Mouse (Mus musculus): Measurements from ENCODE around the gene Shld1.
A peak's percentile ranks its signal among the peaks of the same experiment; 100 is the strongest.

Shld1 gene

DNA sequence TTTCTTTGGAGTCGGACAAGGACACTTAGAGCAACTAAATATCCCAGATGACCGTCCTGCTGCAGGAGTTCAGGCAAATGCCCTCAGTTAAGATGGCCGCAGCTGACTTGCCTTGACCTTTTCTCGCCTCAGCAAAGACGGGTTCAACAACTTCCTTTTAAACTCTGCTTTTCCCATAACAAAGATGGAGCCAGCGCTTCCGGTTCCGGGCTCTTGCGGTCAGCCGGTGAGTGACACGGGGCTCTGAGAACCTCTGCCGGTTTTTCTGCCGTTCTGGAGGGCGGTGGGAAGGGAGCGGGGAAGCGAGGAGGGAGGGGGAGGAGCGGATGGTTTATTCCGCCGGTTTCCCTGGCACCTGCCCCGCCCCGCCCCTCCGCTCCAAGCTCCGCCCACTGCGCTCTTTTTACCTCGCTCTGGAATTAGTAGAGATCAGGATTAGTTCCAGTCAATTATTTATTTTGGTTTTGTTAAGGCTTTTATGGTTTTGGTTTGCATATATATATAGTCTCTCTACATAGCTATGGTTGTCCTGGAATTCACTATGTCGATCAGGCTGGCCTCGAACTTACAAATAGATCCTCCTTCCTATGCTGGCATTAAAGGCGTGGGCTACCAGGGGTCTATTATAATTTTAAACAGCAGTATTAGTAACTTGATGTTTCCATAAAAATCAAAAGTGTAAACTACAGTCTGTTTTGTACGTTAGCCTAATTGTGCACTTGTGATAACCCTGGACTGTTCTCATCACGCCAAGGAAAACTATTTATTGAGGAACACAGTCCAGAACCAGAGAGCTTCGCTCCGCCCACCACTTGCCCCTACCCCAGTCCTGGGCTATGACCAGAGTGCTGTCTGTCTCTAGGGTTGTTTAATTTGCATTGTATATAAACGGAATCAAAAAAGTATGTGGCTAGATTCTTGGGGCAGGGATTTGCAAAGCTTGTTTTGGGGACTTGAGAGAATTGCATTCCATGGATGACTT lies at the start of gene Shld1:
Shld1 (plus strand) TSS at position 176 of the 982 bp plus-strand sequence.
- peak; percentile 94 to 97 for DNase-seq (ENCODE audit: inconsistent age in 2 of 2, low spot score in 1 of 2)

DNA sequence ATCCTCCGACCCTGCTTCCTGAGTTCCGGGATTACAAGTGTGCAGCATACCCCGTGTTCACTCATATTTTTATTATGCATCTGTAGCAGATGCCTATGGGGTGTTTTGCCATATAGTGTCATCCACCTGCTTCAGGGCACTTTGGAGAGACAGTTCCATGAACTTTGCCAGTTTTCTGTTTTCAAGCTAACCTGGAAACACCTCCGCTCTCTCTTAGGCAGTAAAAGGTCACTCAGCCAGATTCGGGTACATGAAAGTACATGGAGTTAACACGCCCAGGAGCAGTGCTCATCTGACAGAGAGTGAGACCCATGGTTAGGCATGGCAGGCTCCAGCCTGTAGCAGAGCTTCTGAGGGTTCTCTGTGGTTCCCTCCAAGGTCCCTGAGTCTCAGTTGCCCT lies 48.4 kb upstream of the Shld1 start:
- no peak for DNase-seq (ENCODE audit: inconsistent age in 2 of 2, low spot score in 1 of 2)

GRCm38 (mm10) chr2:132639337-132639736 lies 47.4 kb upstream of the Shld1 start:
- DNase-seq (ENCODE audit: inconsistent age in 2 of 2, low spot score in 1 of 2): no peak

- no peak for DNase-seq (ENCODE audit: inconsistent age in 2 of 2, low spot score in 1 of 2)
Measured at GRCm38 (mm10) chr2:132641196-132641595, 45.5 kb upstream of the Shld1 start.

GRCm38 (mm10) chr2:132643161-132643560 lies 43.6 kb upstream of the Shld1 start:
- DNase-seq (ENCODE audit: inconsistent age in 2 of 2, low spot score in 1 of 2): no peak

- no peak for DNase-seq (ENCODE audit: inconsistent age in 2 of 2, low spot score in 1 of 2)
Measured at GRCm38 (mm10) chr2:132646856-132647745, 39.6 kb upstream of the Shld1 start.

DNA sequence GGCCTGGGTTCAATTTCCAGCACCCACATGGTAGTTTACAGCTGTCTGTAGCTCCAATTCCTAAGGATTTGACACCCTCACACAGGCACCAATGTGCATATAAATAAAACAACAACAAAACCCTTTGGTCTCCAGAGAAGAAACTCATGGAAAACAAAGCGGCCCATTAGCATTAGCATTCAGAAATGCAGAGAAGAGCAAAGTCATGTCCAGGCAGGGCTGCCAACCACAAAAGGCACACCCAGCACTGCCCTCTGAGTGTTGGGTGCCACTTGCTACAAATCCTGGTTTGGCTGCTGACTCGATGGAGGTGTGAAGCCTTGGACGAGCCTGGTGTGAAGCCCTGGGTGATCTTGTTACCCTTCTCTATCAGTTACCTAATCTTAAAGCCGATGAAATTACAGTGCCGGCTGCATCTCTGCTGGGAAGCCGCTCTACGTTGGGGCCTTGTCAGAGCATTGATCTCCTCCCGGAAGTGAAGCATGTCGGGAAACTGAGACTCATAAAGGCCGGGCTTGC lies 37.3 kb upstream of the Shld1 start:
- DNase-seq (ENCODE audit: inconsistent age in 2 of 2, low spot score in 1 of 2): no peak

DNA sequence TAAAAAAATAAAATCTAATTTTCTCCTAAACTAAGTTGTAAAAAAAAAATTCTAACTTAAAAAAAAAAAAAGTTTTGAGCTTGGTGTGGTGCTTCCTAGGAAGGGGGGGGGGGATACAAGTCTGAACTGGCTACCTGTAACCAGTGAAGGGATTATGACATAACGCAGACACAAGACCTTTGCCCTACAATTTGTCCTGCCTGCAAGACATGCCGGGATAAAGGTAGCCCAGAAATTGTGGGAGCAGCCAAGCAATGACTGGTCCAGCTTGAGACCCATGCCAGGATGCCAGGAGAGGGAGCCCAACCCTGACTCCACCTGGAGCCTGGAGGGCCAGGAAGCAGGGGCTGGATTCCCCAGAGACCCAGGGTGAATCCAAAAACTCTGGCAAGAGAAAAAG lies 36.2 kb upstream of the Shld1 start:
- DNase-seq (ENCODE audit: inconsistent age in 2 of 2, low spot score in 1 of 2): no peak

DNA sequence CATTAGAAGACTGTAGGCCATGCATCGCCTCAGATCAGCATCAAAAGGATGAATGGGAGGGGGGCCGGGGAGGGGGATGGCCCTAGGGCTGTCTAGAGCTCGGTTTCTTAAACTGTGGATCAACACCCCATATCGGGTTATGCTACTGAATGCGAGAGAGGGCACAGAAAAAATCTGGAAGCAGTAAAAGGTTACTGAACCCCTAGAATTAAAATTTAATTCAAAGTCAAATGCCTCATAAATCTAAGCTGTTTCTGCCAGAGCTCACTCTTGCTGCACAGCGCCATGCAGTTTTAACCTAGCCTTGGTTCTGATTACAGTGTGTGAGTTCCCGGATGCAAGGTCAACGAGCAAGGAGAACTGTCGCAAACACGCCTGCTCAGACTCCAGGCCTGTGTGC lies 34.3 kb upstream of the Shld1 start:
- peak; percentile 60 to 85 for DNase-seq (ENCODE audit: inconsistent age in 2 of 2, low spot score in 1 of 2)

- no peak for DNase-seq (ENCODE audit: inconsistent age in 2 of 2, low spot score in 1 of 2)
Measured at GRCm38 (mm10) chr2:132654834-132655495, 31.8 kb upstream of the Shld1 start.

- DNase-seq (ENCODE audit: inconsistent age in 2 of 2, low spot score in 1 of 2): peak in 1 of 2 experiments; percentile 43
Measured at GRCm38 (mm10) chr2:132657186-132657585, 29.5 kb upstream of the Shld1 start.

- DNase-seq (ENCODE audit: inconsistent age in 2 of 2, low spot score in 1 of 2): peak in 1 of 2 experiments; percentile 54
Measured at GRCm38 (mm10) chr2:132658412-132659120, 28.2 kb upstream of the Shld1 start.

- DNase-seq (ENCODE audit: inconsistent age in 2 of 2, low spot score in 1 of 2): no peak
Measured at GRCm38 (mm10) chr2:132669091-132669490, 17.6 kb upstream of the Shld1 start.

DNA sequence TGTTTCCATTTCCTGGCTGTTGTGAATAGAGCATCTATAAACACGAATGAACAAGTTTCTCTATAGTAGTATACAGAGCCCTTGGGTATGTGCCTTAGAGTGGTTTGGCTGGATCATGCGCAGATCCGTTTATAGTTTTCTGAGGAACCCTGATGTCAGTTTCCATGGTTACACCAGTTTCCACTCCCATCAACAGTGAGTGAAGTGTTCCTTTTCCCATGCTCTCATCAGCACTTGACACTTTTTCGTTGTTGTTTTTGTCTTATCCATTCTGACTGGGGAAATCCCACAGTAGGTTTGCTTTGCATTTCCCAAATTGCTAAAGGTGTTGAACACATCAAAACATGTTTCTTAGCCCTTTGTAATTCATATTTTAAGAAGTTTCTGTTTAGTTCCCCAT lies 16.4 kb upstream of the Shld1 start:
- no peak for DNase-seq (ENCODE audit: inconsistent age in 2 of 2, low spot score in 1 of 2)

GRCm38 (mm10) chr2:132672121-132672520 lies 14.6 kb upstream of the Shld1 start:
- no peak for DNase-seq (ENCODE audit: inconsistent age in 2 of 2, low spot score in 1 of 2)

DNA sequence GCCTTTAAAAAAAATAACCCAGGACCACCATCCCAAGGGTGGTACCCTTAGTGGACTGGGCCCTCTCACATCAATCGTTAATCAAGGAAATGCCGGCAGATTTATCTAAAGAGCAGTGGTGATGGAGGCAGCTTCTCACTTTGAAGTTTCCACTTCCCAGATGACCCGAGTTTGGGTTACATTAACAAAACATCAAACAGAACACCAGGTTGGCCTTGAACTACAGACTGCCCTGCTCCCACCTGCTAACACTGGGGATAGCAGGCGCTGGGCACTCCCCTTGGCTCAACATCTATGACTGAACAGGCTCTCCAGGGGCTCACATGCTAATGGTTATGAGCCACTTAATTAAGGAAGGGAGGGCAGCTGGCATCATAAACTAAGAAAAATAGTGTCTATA lies 10.6 kb upstream of the Shld1 start:
- DNase-seq (ENCODE audit: inconsistent age in 2 of 2, low spot score in 1 of 2): no peak

- DNase-seq (ENCODE audit: inconsistent age in 2 of 2, low spot score in 1 of 2): no peak
Measured at GRCm38 (mm10) chr2:132685001-132685400, 1.7 kb upstream of the Shld1 start.

DNA sequence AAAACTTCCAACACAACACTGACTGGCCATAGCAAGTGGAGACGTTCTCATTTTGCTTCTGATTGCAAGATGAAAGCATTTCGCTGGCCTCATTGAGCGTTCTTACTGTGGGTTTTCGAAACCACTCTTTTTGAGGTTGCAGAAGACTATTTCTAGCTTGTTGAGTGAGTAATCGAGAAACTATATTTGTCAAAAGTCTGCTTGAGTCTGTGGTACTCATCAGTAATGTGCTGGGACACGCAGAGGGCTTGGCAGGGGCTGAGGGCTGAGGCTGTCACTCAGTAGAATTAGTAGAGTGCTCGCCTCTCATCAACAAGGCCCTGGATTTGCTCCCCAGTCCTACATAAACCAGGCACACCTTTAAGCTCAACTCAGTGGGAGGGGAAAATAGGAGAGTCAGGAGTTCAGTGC lies 1.9 kb downstream of the Shld1 start:
- DNase-seq (ENCODE audit: inconsistent age in 2 of 2, low spot score in 1 of 2): peak in 1 of 2 experiments; percentile 52

- DNase-seq (ENCODE audit: inconsistent age in 2 of 2, low spot score in 1 of 2): no peak
Measured at GRCm38 (mm10) chr2:132689188-132689568, 2.4 kb downstream of the Shld1 start.

GRCm38 (mm10) chr2:132689569-132690231 lies 3.0 kb downstream of the Shld1 start:
- DNase-seq (ENCODE audit: inconsistent age in 2 of 2, low spot score in 1 of 2): peak; percentile 66 to 86
